Mouse (Mus musculus): ENCODE measurements around the gene Fxr2. TPM values are rescaled to one million over a fixed set of nuclear protein-coding genes. Genes with fewer than 3 reads are reported as not detected.

The Fxr2 gene
- total RNA-seq, 4 experiments from 2014 or later: 132 to 147 (median 140) TPM

Small RNAs within 50 kb of the gene (microRNA-seq; reads per million reads assigned to microRNA genes)
- gene Mir1934 (5.7 to 5.9 reads per million in 2 experiments), gene Mir467f (0 reads per million in 2 experiments)

Other genes starting within 250 kb of the Fxr2 start
- 100 to 1,000 TPM in 3 of 4 experiments, 10 to 100 TPM in 1; 99.9 to 140 (median 114) TPM for gene Naa38, start 237.5 kb upstream of the Fxr2 start, total RNA-seq (2022)
- gene Cyb5d1, start 237.4 kb upstream of the Fxr2 start, total RNA-seq (2022): 10 to 100 TPM; 38.0 to 43.7 (median 42.5) TPM
- 1 to 10 TPM; 3.3 to 4.8 (median 3.5) TPM for gene Tmem88, start 234.8 kb upstream of the Fxr2 start, total RNA-seq (2022)
- gene Kdm6b, start 219.3 kb upstream of the Fxr2 start, total RNA-seq (2022): 10 to 100 TPM; 17.3 to 29.2 (median 21.9) TPM
- 1 to 10 TPM; 3.3 to 4.9 (median 3.9) TPM for gene Dnah2, start 83.9 kb upstream of the Fxr2 start, total RNA-seq (2022)
- gene Efnb3, start 72.8 kb upstream of the Fxr2 start, total RNA-seq (2022): 10 to 100 TPM; 89.2 to 96.6 (median 90.5) TPM
- gene Wrap53, start 52.7 kb upstream of the Fxr2 start, total RNA-seq (2022): 10 to 100 TPM; 10.1 to 13.8 (median 11.3) TPM
- 10 to 100 TPM; 26.6 to 32.6 (median 28.2) TPM for gene Trp53, start 52.6 kb upstream of the Fxr2 start, total RNA-seq (2022)
- 100 to 1,000 TPM; 400 to 455 (median 419) TPM for gene Atp1b2, start 27.0 kb upstream of the Fxr2 start, total RNA-seq (2022)
- gene Shbg, start 15.1 kb upstream of the Fxr2 start, total RNA-seq (2022): 1 to 10 TPM in 1 of 4 experiments, not detected in 3; 1.0 TPM
- gene Sat2, start 11.0 kb upstream of the Fxr2 start, total RNA-seq (2022): 10 to 100 TPM in 3 of 4 experiments, 1 to 10 TPM in 1; 7.9 to 11.6 (median 10.5) TPM
- under 1 TPM in 1 of 4 experiments, not detected in 3; 0.46 TPM for gene Sox15, start 22.3 kb downstream of the Fxr2 start, total RNA-seq (2022)
- gene Mpdu1, start 29.7 kb downstream of the Fxr2 start, total RNA-seq (2022): 10 to 100 TPM; 59.3 to 68.7 (median 61.4) TPM
- 10 to 100 TPM; 14.1 to 63.3 (median 34.2) TPM for gene Cd68, start 33.2 kb downstream of the Fxr2 start, total RNA-seq (2022)
- 100 to 1,000 TPM; 268 to 307 (median 295) TPM for gene Eif4a1, start 39.4 kb downstream of the Fxr2 start, total RNA-seq (2022)
- gene Senp3, start 49.1 kb downstream of the Fxr2 start, total RNA-seq (2022): 10 to 100 TPM; 72.6 to 96.8 (median 83.6) TPM
- 1 to 10 TPM; 2.5 to 4.2 (median 3.2) TPM for gene Tnfsf13, start 52.8 kb downstream of the Fxr2 start, total RNA-seq (2022)
- 10 to 100 TPM; 10.2 to 15.1 (median 11.7) TPM for gene Tnfsf12, start 62.9 kb downstream of the Fxr2 start, total RNA-seq (2022)
- gene Tnfsfm13, start 63.1 kb downstream of the Fxr2 start, total RNA-seq (2022): 1 to 10 TPM; 1.5 to 2.0 (median 1.8) TPM
- gene Polr2a, start 125.6 kb downstream of the Fxr2 start, total RNA-seq (2022): 10 to 100 TPM; 48.6 to 56.4 (median 51.3) TPM
- gene Slc35g3, start 129.0 kb downstream of the Fxr2 start, total RNA-seq (2022): not detected
- 100 to 1,000 TPM; 138 to 158 (median 147) TPM for gene Zbtb4, start 132.9 kb downstream of the Fxr2 start, total RNA-seq (2022)
- 1 to 10 TPM in 2 of 4 experiments, under 1 TPM in 2; 0.51 to 1.2 (median 0.92) TPM for gene Chrnb1, start 163.0 kb downstream of the Fxr2 start, total RNA-seq (2022)
- 10 to 100 TPM; 18.8 to 22.3 (median 19.7) TPM for gene Fgf11, start 168.9 kb downstream of the Fxr2 start, total RNA-seq (2022)
- gene Tmem102, start 172.6 kb downstream of the Fxr2 start, total RNA-seq (2022): under 1 TPM in 2 of 4 experiments, not detected in 2; 0.16 to 0.20 TPM
- not detected for gene Gm39566, start 182.3 kb downstream of the Fxr2 start, total RNA-seq (2022)
- not detected for gene Spem2, start 185.5 kb downstream of the Fxr2 start, total RNA-seq (2022)
- under 1 TPM in 3 of 4 experiments, not detected in 1; 0.43 to 0.74 (median 0.49) TPM for gene Spem1, start 189.2 kb downstream of the Fxr2 start, total RNA-seq (2022)
- gene Nlgn2, start 204.8 kb downstream of the Fxr2 start, total RNA-seq (2022): 100 to 1,000 TPM; 217 to 228 (median 217) TPM
- gene Tmem256, start 205.5 kb downstream of the Fxr2 start, total RNA-seq (2022): 100 to 1,000 TPM; 117 to 147 (median 123) TPM
- gene Plscr3, start 213.4 kb downstream of the Fxr2 start, total RNA-seq (2022): 10 to 100 TPM; 16.0 to 20.0 (median 18.6) TPM
- under 1 TPM in 3 of 4 experiments, not detected in 1; 0.26 to 0.46 (median 0.30) TPM for gene Tnk1, start 225.7 kb downstream of the Fxr2 start, total RNA-seq (2022)
- gene Tmem95, start 245.0 kb downstream of the Fxr2 start, total RNA-seq (2022): not detected
- 1 to 10 TPM; 1.0 to 2.0 (median 1.2) TPM for gene Kctd11, start 248.4 kb downstream of the Fxr2 start, total RNA-seq (2022)